In genomic region chr7:27230781-27231180, GRCm38 (mm10) we compare ENCODE assay signal across 12 mouse cellular contexts. TPM values are rescaled to one million over a fixed set of nuclear protein-coding genes. Genes with fewer than 3 reads are reported as not detected.
DNase-seq lines count a peak whose midpoint lies in the region; TF ChIP-seq lines count a peak whose summit lies in the region.
"Had no signal": no experiment of that assay in that cellular context is flagged by ENCODE, and none has a peak within 500 bp of the region (broad histone marks: within the 10 kb centered on the region; RNA-seq: fewer than 3 reads in every experiment).

No protein-coding gene starts in this region.

- H3K4me3 ChIP-seq in layer of hippocampus, adult 2 months: no peak overlapping the region
- H3K4me3 ChIP-seq: erythroblast, embryonic 14.5 days; liver, embryonic 15.5 days had no signal

- no peak for DNase-seq in layer of hippocampus, adult 2 months (ENCODE audit: low spot score in 2 of 2)
- DNase-seq in layer of hippocampus, adult 8-10 months (ENCODE audit: low spot score in 2 of 2): no peak
- peak; percentile 41 for DNase-seq in CD4-positive helper T cell, adult 2 months (ENCODE audit: low read depth, low spot score)
- peak; percentile 86 for DNase-seq in ES-CJ7 (ENCODE audit: low read depth, low spot score)
- DNase-seq in induced T-regulatory cell, adult 2 months (ENCODE audit: low read depth): peak; percentile 69
- no peak for DNase-seq in heart, postnatal 10 days
- DNase-seq in neural tube, embryonic 10.5 days (ENCODE audit: extremely low spot score, low spot score): no peak
- DNase-seq: heart, postnatal 4 days; layer of hippocampus, adult 9-11 months; right cerebral cortex, postnatal 14 days had no signal

- peak; percentile 48 for TF ChIP-seq CTCF in layer of hippocampus, adult 2 months (conservative IDR thresholded peaks at IDR 0.05)

- no peak overlapping the region for H3K27ac ChIP-seq in layer of hippocampus, adult 2 months
- H3K27ac ChIP-seq: liver, embryonic 15.5 days had no signal

- intact Hi-C loops in heart, postnatal 10 days (cut with DNase I): no loop called here

RNA-seq across cellular contexts. Expression of gene Coq8b, which starts 2.0 kb away (rescaled TPM):
- total RNA-seq in layer of hippocampus, adult 2 months (2021): 10 to 100 TPM; 36.1 to 37.9 TPM
- total RNA-seq in layer of hippocampus, adult 8-10 months (2022): 10 to 100 TPM; 38.9 to 48.4 (median 42.6) TPM
- total RNA-seq in heart, postnatal 10 days (2021): 10 to 100 TPM; 12.8 TPM

RNA-seq across cellular contexts. Expression of gene Itpkc, which starts 2.3 kb away (rescaled TPM):
- 1 to 10 TPM; 8.5 to 9.1 TPM for total RNA-seq in layer of hippocampus, adult 2 months (2021)
- total RNA-seq in layer of hippocampus, adult 8-10 months (2022): 10 to 100 TPM; 10.6 to 13.5 (median 12.4) TPM
- total RNA-seq in heart, postnatal 10 days (2021): 1 to 10 TPM; 4.2 to 4.5 TPM

RNA-seq across cellular contexts. Expression of gene Numbl, which starts 27.5 kb away (rescaled TPM):
- total RNA-seq in layer of hippocampus, adult 2 months (2021): 100 to 1,000 TPM; 135 to 148 TPM
- 100 to 1,000 TPM; 110 to 133 (median 125) TPM for total RNA-seq in layer of hippocampus, adult 8-10 months (2022)
- 10 to 100 TPM; 10.7 to 13.8 TPM for total RNA-seq in heart, postnatal 10 days (2021)

RNA-seq across cellular contexts. Expression of gene Snrpa, which starts 34.7 kb away (rescaled TPM):
- total RNA-seq in layer of hippocampus, adult 2 months (2021): 10 to 100 TPM; 84.8 to 91.0 TPM
- total RNA-seq in layer of hippocampus, adult 8-10 months (2022): 100 to 1,000 TPM in 1 of 4 experiments, 10 to 100 TPM in 3; 82.0 to 108 (median 85.0) TPM
- 10 to 100 TPM; 46.9 to 52.7 TPM for total RNA-seq in heart, postnatal 10 days (2021)

RNA-seq across cellular contexts. Expression of gene BC024978, which starts 35.2 kb away (rescaled TPM):
- total RNA-seq in layer of hippocampus, adult 2 months (2021): 10 to 100 TPM; 19.5 to 21.7 TPM
- total RNA-seq in layer of hippocampus, adult 8-10 months (2022): 10 to 100 TPM; 20.9 to 27.3 (median 25.7) TPM
- 10 to 100 TPM; 13.6 to 14.1 TPM for total RNA-seq in heart, postnatal 10 days (2021)

Comparison
In these comparisons a context has a peak if more than half of its experiments do, and no peak if none do; other contexts are left out.
1. DNase-seq: peak in CD4-positive helper T cell, adult 2 months (single experiment), ES-CJ7 (single experiment) and induced T-regulatory cell, adult 2 months (single experiment); none in layer of hippocampus, adult 2 months (0 of 2), layer of hippocampus, adult 8-10 months (0 of 2), heart, postnatal 10 days (0 of 2) and neural tube, embryonic 10.5 days (single experiment).
2. RNA of gene Numbl, which starts 27.5 kb away (total RNA-seq): 135 to 148 TPM in layer of hippocampus, adult 2 months and 110 to 133 TPM in layer of hippocampus, adult 8-10 months; 10.7 to 13.8 TPM in heart, postnatal 10 days; every median in the first group is over 4 times any median in the second.